Mouse (Mus musculus) midbrain, embryonic 10.5 days (tissue): ENCODE data around the gene Gm10665. TPM values are rescaled to one million over a fixed set of nuclear protein-coding genes. Genes with fewer than 3 reads are reported as not detected.
"Not testable (repeated sequence)": the region's sequence is repeated elsewhere in the genome, so short reads cannot be mapped to it uniquely, and the experiment has no call there.

ENCODE experiments used
- DNase-seq: peaks from one replicate; pipeline ENCODE4 v3.0.0-alpha.2; 2017; ENCODE audit warnings: low spot score
- H3K27ac ChIP-seq: fragments of 300-500 bp; sonication (generic); replicated peaks from 2 replicates; pipeline ENCODE4 v1.5.1; 2016; ENCODE audit warnings: mild to moderate bottlenecking
- H3K27me3 ChIP-seq: fragments of 300-500 bp; sonication (generic); 2 replicates; pipeline ENCODE4 v1.6.1; 2016; ENCODE audit warnings: low read depth, mild to moderate bottlenecking; ENCODE audit not compliant: poor library complexity, severe bottlenecking
- H3K36me3 ChIP-seq: fragments of 300-500 bp; sonication (generic); 2 replicates; pipeline ENCODE4 v1.6.1; 2016; ENCODE audit warnings: mild to moderate bottlenecking, moderate library complexity
- H3K4me1 ChIP-seq: fragments of 300-500 bp; sonication (generic); 2 replicates; pipeline ENCODE4 v1.6.1; 2016
- H3K4me3 ChIP-seq: fragments of 300-500 bp; sonication (generic); 2 replicates; pipeline ENCODE4 v1.5.1; 2016; ENCODE audit warnings: mild to moderate bottlenecking, moderate library complexity
- H3K9me3 ChIP-seq: fragments of 300-500 bp; sonication (generic); replicated peaks from 2 replicates; pipeline ENCODE4 v1.6.1; 2016; ENCODE audit warnings: mild to moderate bottlenecking
- WGBS: fragments of 180-500 bp; shearing (Covaris S2); methylation state at CpG from one replicate; pipeline ENCODE4 v1.1.7; 2016; 5-methylcytosine and 5-hydroxymethylcytosine counted together
- polyA plus RNA-seq: library from polyadenylated mRNA; unstranded; fragments of >200 nt; fragmentation: Nextera tagmentation; extraction: Ambion mirVana; gene quantifications from 2 replicates; pipeline ENCODE4 v1.2.1, GENCODE M21; 2016

Gm10665 gene
- polyA plus RNA-seq = not detected in 2 replicates

- not testable (repeated sequence) for H3K27me3 ChIP-seq, H3K4me1 ChIP-seq, H3K9me3 ChIP-seq, H3K27ac ChIP-seq, H3K4me3 ChIP-seq, H3K36me3 ChIP-seq, DNase-seq
- no CpG with 5 or more reads among the region's 5 CpGs for WGBS
Measured at GRCm38 (mm10) chr7:22463975-22464374, at the start of gene Gm10665. Gene Gm10665, minus strand, starts transcription at chr7:22464075.

GRCm38 (mm10) chr7:22499578-22499977 is 35.7 kb upstream of the Gm10665 start, which contains the start of gene Vmn1r151:
Gene Vmn1r151, minus strand, starts transcription at chr7:22499678.
- 62% methylated on average over 2 of the region's 3 CpGs for WGBS

DNA sequence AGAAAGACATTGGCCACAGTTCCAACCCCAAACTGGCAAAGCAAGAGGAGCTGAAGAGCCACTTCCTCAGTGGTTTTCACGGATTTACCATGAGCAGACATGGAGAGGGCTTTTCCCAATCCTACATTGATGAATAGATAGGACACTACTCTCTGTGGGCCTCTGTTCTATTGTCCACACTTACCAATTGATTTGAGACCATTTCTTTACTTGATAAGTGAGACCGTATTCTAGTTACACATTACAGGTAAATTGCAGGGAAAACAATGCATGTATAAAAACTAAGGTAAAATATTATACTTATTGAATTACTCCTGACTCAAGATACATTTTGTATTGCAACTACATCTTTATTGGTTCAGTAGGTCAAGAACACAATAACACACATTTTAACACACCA is 25.7 kb downstream of the Gm10665 start, which contains the start of gene Vmn1r149:
TSS of gene Vmn1r149 (minus strand) at position 101 of the 400 bp plus-strand sequence.
- DNase-seq, H3K9me3 ChIP-seq, H3K4me3 ChIP-seq, H3K36me3 ChIP-seq, H3K27me3 ChIP-seq, H3K4me1 ChIP-seq, H3K27ac ChIP-seq: not testable (repeated sequence)
- WGBS = no CpG with 5 or more reads among the region's 2 CpGs

More at GRCm38 (mm10) chr7:22499578-22499977, 35.7 kb upstream of the Gm10665 start, which contains the start of gene Vmn1r151:
- not testable (repeated sequence) for H3K4me3 ChIP-seq, H3K4me1 ChIP-seq, H3K27ac ChIP-seq, H3K27me3 ChIP-seq, H3K9me3 ChIP-seq, H3K36me3 ChIP-seq, DNase-seq

- DNase-seq, H3K27me3 ChIP-seq, H3K4me3 ChIP-seq, H3K36me3 ChIP-seq, H3K4me1 ChIP-seq, H3K9me3 ChIP-seq, H3K27ac ChIP-seq: not testable (repeated sequence)
- no CpG with 5 or more reads among the region's 3 CpGs for WGBS
Measured at GRCm38 (mm10) chr7:22413283-22413682, 50.6 kb downstream of the Gm10665 start, which contains the start of gene Vmn1r148. Gene Vmn1r148, plus strand, starts transcription at chr7:22413583.

Other genes with a start within 250 kb of the Gm10665 start
- gene Gm8453, start 234.6 kb downstream of the Gm10665 start, polyA plus RNA-seq = not detected in 2 replicates
- gene Gm4187, start 134.4 kb downstream of the Gm10665 start, polyA plus RNA-seq = not detected in 2 replicates
- gene Gm8660, start 93.0 kb downstream of the Gm10665 start, polyA plus RNA-seq = not detected in 2 replicates
- gene Vmn1r148, start 50.5 kb downstream of the Gm10665 start, polyA plus RNA-seq = not detected in 2 replicates
- not detected in 2 replicates for gene Vmn1r149, start 25.8 kb downstream of the Gm10665 start, polyA plus RNA-seq
- gene Vmn1r151, start 35.6 kb upstream of the Gm10665 start, polyA plus RNA-seq = not detected in 2 replicates
- not detected in 2 replicates for gene Vmn1r152, start 58.9 kb upstream of the Gm10665 start, polyA plus RNA-seq
- gene Gm8677, start 70.8 kb upstream of the Gm10665 start, polyA plus RNA-seq = not detected in 2 replicates
- not detected in 2 replicates for gene Gm4201, start 101.3 kb upstream of the Gm10665 start, polyA plus RNA-seq
- not detected in 2 replicates for gene Gm4565, start 124.1 kb upstream of the Gm10665 start, polyA plus RNA-seq
- not detected in 2 replicates for gene Vmn1r155, start 193.9 kb upstream of the Gm10665 start, polyA plus RNA-seq
- gene Gm8693, start 228.2 kb upstream of the Gm10665 start, polyA plus RNA-seq = not detected in 2 replicates